Mouse (Mus musculus) neural tube, embryonic 15.5 days (tissue): ENCODE data around the gene Rhod. TPM values are rescaled to one million over a fixed set of nuclear protein-coding genes. Genes with fewer than 3 reads are reported as not detected.

Experiments
- ATAC-seq: fragments of 200-750 bp; cut with Nextera tagmentation; 2 replicates; pipeline ENCODE4 v1.8.0; 2017; ENCODE audit warnings: mild to moderate bottlenecking, moderate TSS enrichment, moderate library complexity; ENCODE audit not compliant: low FRiP score
- H3K27ac ChIP-seq: fragments of 300-500 bp; sonication (generic); replicated peaks from 2 replicates; pipeline ENCODE4 v1.5.1; 2015; ENCODE audit warnings: mild to moderate bottlenecking, inconsistent platforms
- H3K27me3 ChIP-seq: fragments of 300-500 bp; sonication (generic); replicated peaks from 2 replicates; pipeline ENCODE4 v1.6.1; 2015; ENCODE audit warnings: inconsistent platforms
- H3K36me3 ChIP-seq: fragments of 300-500 bp; sonication (generic); 2 replicates; pipeline ENCODE4 v1.6.1; 2015; ENCODE audit warnings: inconsistent platforms
- H3K4me1 ChIP-seq: fragments of 300-500 bp; sonication (generic); 2 replicates; pipeline ENCODE4 v1.6.1; 2015; ENCODE audit warnings: inconsistent platforms
- H3K4me2 ChIP-seq: fragments of 300-500 bp; sonication (generic); 2 replicates; pipeline ENCODE4 v1.6.1; 2015; ENCODE audit warnings: inconsistent platforms, mild to moderate bottlenecking, moderate library complexity
- H3K4me3 ChIP-seq: fragments of 300-500 bp; sonication (generic); replicated peaks from 2 replicates; pipeline ENCODE4 v1.5.1; 2015; ENCODE audit warnings: mild to moderate bottlenecking, inconsistent platforms
- H3K9ac ChIP-seq: fragments of 300-500 bp; sonication (generic); replicated peaks from 2 replicates; pipeline ENCODE4 v1.6.1; 2015; ENCODE audit warnings: mild to moderate bottlenecking, inconsistent platforms
- H3K9me3 ChIP-seq: fragments of 300-500 bp; sonication (generic); replicated peaks from 2 replicates; pipeline ENCODE4 v1.6.1; 2016; ENCODE audit warnings: inconsistent platforms
- WGBS: fragments of 180-500 bp; shearing (Covaris S2); methylation state at CpG from one replicate; pipeline ENCODE4 v1.1.7; 2015; ENCODE audit warnings: mixed read lengths; 5-methylcytosine and 5-hydroxymethylcytosine counted together
- polyA plus RNA-seq: library from polyadenylated mRNA; unstranded; fragments of >200 nt; fragmentation: Nextera tagmentation; extraction: Ambion mirVana; gene quantifications from 2 replicates; pipeline ENCODE4 v1.2.1, GENCODE M21; 2015

Gene Rhod
- polyA plus RNA-seq, 1 experiment from 2014 or later, result 4.5 TPM

DNA sequence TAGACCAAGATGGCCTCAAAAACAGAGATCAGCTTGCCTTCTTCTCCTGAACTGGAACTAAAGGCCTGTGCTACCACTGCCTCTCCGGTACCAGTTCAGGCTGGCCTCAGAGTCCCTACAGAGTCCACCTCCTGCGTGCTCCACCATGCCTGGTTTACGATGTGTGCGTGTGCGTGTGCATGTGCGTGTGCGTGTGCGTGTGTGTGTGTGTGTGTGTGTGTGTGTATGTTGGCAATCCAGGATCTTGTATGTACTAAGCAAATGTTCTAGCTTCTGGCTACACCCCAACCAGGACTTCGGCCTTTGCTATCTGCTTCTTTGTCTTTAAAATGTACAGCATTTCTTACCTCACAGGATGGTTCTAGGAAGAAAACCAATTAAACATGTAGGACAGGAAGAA, 10.0 kb upstream of the Rhod start:
- Histone ChIP-seq H3K36me3 (no peaks in the 10 kb centered on the region), H3K27me3 (no peaks in the 10 kb centered on the region), H3K4me3 (no peak overlapping the region), H3K4me1 (peaks cover 5% of the 10 kb centered on the region; the same call in 1 of the 2 replicates), H3K9ac (no peak overlapping the region), H3K4me2 (no peak overlapping the region), H3K27ac (no peak overlapping the region), H3K9me3 (no peaks in the 10 kb centered on the region)
- ATAC-seq, result no peak
- 96% methylated on average over 9 of the region's 9 CpGs for WGBS

DNA sequence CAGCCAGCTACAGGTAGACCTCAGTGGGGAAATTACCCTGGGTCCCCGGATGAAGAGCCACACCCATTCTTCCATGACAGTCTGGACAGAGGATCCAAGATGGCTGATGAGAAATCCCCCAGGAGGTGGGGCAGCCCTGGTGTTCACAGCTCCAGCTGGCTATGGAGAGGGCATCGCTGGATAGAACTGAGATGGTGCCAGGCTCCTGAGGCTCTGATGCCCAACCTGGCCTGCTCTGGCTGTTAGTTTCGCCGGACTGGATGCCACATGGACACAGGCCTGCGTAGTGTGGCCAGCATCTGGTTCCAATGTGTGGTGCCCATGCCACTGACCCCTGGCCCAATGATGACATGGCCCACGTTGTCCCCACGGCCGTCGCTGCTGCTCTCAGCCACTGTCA, 8.2 kb upstream of the Rhod start:
- Histone ChIP-seq H3K4me2 (no peak overlapping the region), H3K36me3 (no peaks in the 10 kb centered on the region), H3K27me3 (no peaks in the 10 kb centered on the region), H3K9me3 (no peaks in the 10 kb centered on the region), H3K4me3 (no peak overlapping the region), H3K27ac (no peak overlapping the region), H3K4me1 (peaks cover 5% of the 10 kb centered on the region; the same call in 1 of the 2 replicates), H3K9ac (no peak overlapping the region)
- no peak for ATAC-seq
- 92% methylated on average over 9 of the region's 9 CpGs for WGBS

DNA sequence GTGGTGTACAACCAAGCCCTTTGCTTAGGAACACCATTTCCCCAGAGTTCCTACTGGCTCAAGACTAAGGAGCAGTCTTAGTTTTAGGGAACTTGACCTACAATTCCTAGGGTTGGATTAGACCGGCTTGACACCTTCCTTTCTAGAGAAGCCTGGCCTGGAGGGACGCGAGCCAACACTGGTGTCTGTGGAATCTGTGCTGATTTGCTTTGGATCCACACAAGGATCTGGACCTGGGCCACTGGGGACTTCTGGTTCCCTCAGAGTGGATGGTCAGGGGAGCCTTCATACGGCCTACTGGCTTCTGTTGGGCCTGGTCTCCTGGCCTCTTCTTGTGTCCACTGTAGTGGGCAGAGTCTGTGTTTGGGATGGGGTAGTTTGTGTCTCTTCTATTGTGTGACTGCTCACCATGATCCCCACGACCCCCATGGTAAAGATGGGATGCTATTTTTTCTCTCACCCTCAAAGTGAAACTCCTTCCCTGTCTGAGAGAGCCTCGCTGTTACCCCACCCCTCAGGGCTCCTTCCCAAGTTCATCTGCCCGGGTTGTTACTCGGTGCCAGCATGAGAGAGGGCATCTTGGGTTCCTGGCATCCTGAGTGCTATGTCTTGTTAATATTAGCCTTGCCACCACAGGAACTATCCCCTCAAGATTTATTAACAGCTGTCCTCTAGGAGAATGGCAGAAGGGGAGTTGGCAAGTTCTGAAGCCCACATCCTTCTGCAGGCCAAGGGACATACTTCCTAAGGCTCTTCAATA, 7.6 kb upstream of the Rhod start:
- ATAC-seq, result no peak
- 89% methylated on average over 8 of the region's 8 CpGs for WGBS
- no peaks in the 10 kb centered on the region for H3K27me3 ChIP-seq

DNA sequence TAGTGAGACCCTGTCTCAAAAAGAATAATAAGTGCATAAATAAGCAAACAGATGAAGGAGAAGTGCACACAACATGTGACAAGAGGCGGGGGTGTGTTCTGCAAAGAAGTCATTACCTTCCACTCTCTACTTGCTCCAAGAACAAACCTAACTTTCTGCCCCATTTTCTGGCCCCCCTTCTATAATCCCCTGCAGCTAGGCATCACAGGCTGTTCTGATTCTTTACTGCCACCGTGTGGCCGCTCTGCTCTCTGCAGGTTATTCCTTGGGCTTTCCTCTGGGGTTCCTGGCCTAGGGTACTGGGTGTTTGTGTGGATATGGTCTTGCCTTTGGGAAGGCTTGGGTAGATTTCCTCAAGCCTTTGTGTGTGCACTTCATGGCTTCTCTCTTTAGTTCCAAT, 3.2 kb upstream of the Rhod start:
- Histone ChIP-seq H3K4me1 (peaks cover 30% of the 10 kb centered on the region), H3K9me3 (no peaks in the 10 kb centered on the region), H3K27me3 (peaks cover 31% of the 10 kb centered on the region), H3K36me3 (no peaks in the 10 kb centered on the region), H3K27ac (no peak overlapping the region), H3K4me2 (no peak overlapping the region), H3K4me3 (no peak overlapping the region), H3K9ac (no peak overlapping the region)
- peak; percentile 36; the same call in 1 of the 2 replicates for ATAC-seq
- WGBS, result 13% methylated on average over 3 of the region's 3 CpGs

More for the DNA sequence above, 7.6 kb upstream of the Rhod start:
- peaks cover 7% of the 10 kb centered on the region; the same call in 1 of the 2 replicates for H3K4me1 ChIP-seq
- H3K9ac ChIP-seq, result no peak overlapping the region
- no peak overlapping the region for H3K27ac ChIP-seq
- no peak overlapping the region for H3K4me3 ChIP-seq
- no peaks in the 10 kb centered on the region for H3K9me3 ChIP-seq
- H3K36me3 ChIP-seq, result no peaks in the 10 kb centered on the region
- H3K4me2 ChIP-seq, result no peak overlapping the region

DNA sequence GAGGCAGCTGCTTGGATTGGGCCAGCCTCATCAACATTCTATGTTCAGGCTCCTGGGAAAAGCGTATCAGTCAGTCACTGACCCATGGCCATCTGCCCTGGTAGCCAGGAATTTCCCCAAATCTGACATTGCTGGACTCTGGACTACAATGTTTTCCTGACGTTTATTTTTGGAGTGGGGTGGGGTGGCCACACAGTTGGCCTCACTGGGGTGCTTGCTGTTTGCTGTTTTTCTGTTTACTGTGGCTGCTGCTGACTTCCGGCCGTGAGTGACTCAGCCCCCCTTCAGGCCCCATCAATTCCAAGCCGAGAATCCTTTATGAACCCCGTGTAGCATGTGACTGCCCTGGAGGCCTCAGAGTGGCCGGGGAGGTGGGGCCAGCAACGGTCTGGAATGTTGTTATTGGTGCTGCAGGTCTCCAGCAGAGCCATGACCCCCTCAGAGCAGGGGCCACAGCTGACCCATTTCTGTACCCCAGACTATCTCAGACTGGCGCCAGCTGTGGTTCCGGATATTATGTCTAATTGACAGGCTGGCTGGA, 2.5 kb upstream of the Rhod start:
- no peak overlapping the region for H3K27ac ChIP-seq
- no peak overlapping the region for H3K9ac ChIP-seq
- H3K36me3 ChIP-seq, result no peaks in the 10 kb centered on the region
- H3K4me2 ChIP-seq, result no peak overlapping the region
- H3K4me1 ChIP-seq, result peaks cover 30% of the 10 kb centered on the region
- no peak for ATAC-seq
- H3K9me3 ChIP-seq, result no peaks in the 10 kb centered on the region
- H3K27me3 ChIP-seq, result peaks cover 31% of the 10 kb centered on the region
- no peak overlapping the region for H3K4me3 ChIP-seq
- WGBS, result 25% methylated on average over 10 of the region's 10 CpGs

DNA sequence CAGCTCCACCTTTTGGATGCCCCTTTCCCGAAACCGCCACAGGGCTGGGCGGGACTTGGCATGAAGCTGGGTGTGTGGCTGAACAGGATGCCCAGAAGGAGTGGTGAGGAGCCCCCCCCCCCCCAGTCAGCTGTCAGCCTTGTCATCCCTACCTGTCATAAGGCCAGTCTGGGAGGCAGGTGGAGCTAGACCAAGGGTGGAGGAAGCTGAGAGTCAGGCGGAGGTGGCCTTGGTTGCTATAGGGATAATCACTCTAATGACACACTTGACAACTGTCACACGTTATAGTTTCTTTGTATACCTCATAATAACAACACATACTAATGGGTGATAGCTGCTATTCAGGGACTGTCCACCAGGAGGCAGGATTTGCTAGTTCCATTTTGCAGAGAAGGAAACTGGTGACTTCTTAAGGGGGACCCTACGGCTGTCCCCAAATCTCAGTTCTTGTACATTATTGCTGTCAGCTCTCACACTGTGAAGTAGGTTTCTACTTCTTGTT, 1.9 kb upstream of the Rhod start:
- H3K9ac ChIP-seq, result no peak overlapping the region
- H3K27me3 ChIP-seq, result peaks cover 31% of the 10 kb centered on the region
- no peak for ATAC-seq
- no peak overlapping the region for H3K27ac ChIP-seq
- H3K9me3 ChIP-seq, result no peaks in the 10 kb centered on the region
- no peak overlapping the region for H3K4me3 ChIP-seq
- no peaks in the 10 kb centered on the region for H3K36me3 ChIP-seq
- no peak overlapping the region for H3K4me2 ChIP-seq
- H3K4me1 ChIP-seq, result peaks cover 30% of the 10 kb centered on the region
- WGBS, result 38% methylated on average over 6 of the region's 6 CpGs

DNA sequence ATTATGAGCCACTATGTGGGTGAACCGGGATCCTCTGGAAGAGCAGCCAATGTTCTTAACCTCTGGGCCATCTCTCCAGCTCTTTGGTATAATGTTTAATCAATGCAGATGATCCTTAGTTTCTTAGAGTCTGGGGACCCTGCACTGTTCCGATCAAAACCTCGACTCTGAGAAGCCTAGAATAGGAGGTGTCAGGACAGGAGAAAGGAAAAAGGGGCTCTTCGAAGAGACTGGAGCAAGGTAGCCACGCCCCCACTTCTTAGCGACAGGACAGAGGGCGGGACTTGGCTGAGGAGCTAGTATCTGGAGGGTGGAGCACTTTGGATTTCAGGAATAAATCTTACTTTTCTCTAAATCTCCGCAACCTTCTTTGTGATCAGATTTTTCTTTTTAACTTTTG, 990 bp upstream of the Rhod start:
- peaks cover 30% of the 10 kb centered on the region for H3K4me1 ChIP-seq
- H3K4me2 ChIP-seq, result peak overlapping the region; percentile 84
- H3K27me3 ChIP-seq, result peaks cover 31% of the 10 kb centered on the region
- H3K4me3 ChIP-seq, result no peak overlapping the region
- no peak overlapping the region for H3K9ac ChIP-seq
- H3K27ac ChIP-seq, result no peak overlapping the region
- WGBS, result 13% methylated on average over 8 of the region's 8 CpGs
- no peaks in the 10 kb centered on the region for H3K9me3 ChIP-seq
- ATAC-seq, result no peak
- H3K36me3 ChIP-seq, result no peaks in the 10 kb centered on the region

DNA sequence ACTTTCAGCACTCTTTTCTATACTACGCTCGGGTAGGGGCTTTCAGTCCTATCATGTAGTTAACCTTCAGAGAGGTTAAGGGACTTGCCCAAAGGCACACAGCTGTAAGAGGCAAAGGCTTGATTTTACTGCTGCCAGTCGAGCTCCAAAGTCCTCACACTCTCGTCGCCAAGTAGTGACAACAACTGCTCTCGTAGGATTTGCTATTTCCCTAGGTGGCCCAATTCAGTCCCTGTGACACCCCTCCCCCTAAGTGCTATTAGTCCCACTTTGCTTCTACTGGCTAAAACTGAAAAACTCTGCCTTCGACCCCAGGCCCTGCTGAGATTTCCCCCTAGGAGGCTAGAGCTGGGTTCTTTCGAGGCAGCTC, 456 bp downstream of the Rhod start:
- Histone ChIP-seq H3K27me3 (peaks cover 31% of the 10 kb centered on the region), H3K9me3 (no peaks in the 10 kb centered on the region), H3K36me3 (no peaks in the 10 kb centered on the region), H3K4me3 (peak overlapping the region; percentile 50), H3K9ac (peak overlapping the region; percentile 54), H3K4me2 (peak overlapping the region; percentile 84), H3K27ac (no peak overlapping the region), H3K4me1 (peaks cover 30% of the 10 kb centered on the region)
- no peak for ATAC-seq
- WGBS, result 4% methylated on average over 8 of the region's 8 CpGs

DNA sequence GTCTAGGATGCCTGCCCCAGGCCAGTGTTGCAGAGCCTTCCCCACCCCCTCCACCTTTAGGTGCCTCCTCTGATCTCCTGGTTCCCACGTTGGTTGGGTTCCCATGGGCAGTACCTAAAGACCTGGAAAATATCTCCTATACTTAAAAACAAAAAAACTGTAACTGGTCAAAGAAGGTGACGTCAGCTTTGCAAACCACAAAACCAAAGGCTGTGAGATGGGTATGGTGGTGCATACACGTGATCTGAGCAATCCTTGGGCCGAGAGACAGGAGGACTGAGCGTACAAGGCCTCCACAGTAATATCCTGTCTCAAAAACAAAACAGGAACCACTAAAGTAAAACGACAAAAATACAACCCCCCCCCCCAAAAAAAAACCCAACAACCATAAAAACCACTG, 1.3 kb downstream of the Rhod start:
- Histone ChIP-seq H3K27me3 (peaks cover 31% of the 10 kb centered on the region), H3K27ac (no peak overlapping the region), H3K4me2 (no peak overlapping the region), H3K36me3 (no peaks in the 10 kb centered on the region), H3K4me3 (no peak overlapping the region), H3K9me3 (no peaks in the 10 kb centered on the region), H3K9ac (no peak overlapping the region), H3K4me1 (peaks cover 30% of the 10 kb centered on the region)
- WGBS, result 84% methylated on average over 6 of the region's 6 CpGs
- ATAC-seq, result no peak

DNA sequence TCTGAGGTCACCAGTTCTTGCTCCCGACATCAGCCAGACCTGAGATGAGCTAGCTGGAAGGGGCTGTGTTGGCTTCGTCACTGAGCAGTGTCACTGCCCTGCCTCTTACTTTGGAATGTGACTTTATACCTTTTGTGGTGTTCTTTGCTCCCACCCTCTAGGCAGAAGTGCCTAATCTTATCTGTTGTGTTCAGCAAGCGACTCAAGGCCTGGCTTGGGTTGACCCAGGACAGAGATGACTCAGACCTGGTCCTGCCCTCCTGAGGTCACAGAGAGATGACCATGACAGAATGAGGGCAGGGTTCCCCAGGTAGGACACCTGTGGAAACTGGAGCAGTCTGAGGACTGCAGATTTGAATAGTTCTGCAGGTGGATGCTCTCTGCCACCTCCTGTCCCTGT, 3.0 kb downstream of the Rhod start:
- Histone ChIP-seq H3K4me2 (no peak overlapping the region), H3K4me1 (peaks cover 21% of the 10 kb centered on the region), H3K4me3 (no peak overlapping the region), H3K27me3 (peaks cover 31% of the 10 kb centered on the region), H3K27ac (no peak overlapping the region), H3K9me3 (no peaks in the 10 kb centered on the region), H3K9ac (no peak overlapping the region), H3K36me3 (no peaks in the 10 kb centered on the region)
- WGBS, result 96% methylated on average over 3 of the region's 3 CpGs
- ATAC-seq, result no peak

DNA sequence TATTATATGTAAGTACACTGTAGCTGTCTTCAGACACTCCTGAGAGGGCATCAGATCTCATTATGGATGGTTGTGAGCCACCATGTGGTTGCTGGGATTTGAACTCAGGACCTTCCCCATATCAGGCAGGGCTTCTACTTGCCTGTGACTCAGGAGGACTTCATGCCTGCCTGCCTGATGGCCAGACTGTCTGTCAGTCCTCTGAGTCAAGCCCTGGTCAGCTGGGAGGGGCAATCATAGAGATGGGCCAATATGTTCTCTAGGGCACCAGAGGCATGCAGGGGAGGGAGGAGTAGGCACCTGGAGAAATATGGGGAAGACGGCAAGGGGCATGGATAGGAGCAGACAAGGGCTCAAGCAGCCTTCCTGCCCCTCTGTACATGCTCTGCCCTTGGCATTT, 4.2 kb downstream of the Rhod start:
- WGBS, result 96% methylated on average over 1 of the region's 1 CpGs
- no peaks in the 10 kb centered on the region for H3K9me3 ChIP-seq
- H3K27ac ChIP-seq, result no peak overlapping the region
- H3K27me3 ChIP-seq, result peaks cover 19% of the 10 kb centered on the region
- ATAC-seq, result no peak
- no peak overlapping the region for H3K4me3 ChIP-seq
- peaks cover 12% of the 10 kb centered on the region for H3K4me1 ChIP-seq
- H3K9ac ChIP-seq, result no peak overlapping the region
- no peak overlapping the region for H3K4me2 ChIP-seq
- no peaks in the 10 kb centered on the region for H3K36me3 ChIP-seq

DNA sequence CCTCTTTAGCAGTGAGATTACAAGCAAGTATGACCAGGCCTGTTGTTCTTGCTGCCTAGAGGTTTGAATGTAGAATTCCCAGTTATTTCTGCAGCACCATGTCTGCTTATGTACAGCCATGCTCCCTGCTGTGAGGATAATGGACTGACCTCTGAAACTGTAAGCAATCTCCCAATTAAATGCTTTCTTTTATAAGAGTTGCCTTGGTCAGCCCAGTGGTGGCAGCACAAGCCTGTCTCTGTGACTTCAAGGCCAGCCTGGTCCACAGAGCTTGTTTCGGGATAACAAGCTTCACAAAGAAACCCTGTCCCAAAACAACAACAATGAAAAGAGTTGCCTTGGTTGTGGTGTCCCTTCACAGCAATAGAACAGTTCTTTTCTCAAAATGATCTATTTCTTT, 5.5 kb downstream of the Rhod start:
- H3K4me1 ChIP-seq, result no peaks in the 10 kb centered on the region; the same call in 1 of the 2 replicates
- ATAC-seq, result no peak
- peaks cover 9% of the 10 kb centered on the region for H3K27me3 ChIP-seq
- H3K4me2 ChIP-seq, result no peak overlapping the region
- H3K9ac ChIP-seq, result no peak overlapping the region
- H3K9me3 ChIP-seq, result no peaks in the 10 kb centered on the region
- H3K36me3 ChIP-seq, result no peaks in the 10 kb centered on the region
- WGBS, result 80% methylated on average over 1 of the region's 1 CpGs
- H3K27ac ChIP-seq, result no peak overlapping the region
- no peak overlapping the region for H3K4me3 ChIP-seq
